Mouse (Mus musculus): ENCODE measurements around the gene Dnajc16.

The Dnajc16 gene

DNA sequence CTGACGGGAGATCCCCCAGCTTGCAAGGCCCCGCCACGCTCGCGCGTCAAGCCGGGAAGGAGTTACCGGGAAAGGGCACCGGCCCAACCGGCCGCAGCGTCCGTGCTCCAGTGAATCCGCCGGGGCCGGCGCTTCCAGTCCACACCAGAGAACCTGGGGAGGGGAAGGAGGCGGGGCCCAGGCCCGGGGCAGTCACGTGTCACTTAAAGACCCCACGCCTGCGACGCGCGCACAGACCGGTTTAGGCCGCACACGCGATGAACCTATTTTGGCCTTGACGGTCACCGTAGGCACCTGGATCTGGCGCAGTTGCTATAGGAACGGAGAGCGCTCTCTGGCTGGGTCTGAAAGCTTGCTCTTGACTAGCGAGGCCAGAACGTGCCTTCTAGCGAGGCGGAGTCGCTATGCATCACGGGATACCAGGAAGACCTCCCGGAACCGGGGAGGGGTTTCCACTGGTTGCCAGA, at the start of gene Dnajc16:
Dnajc16 (minus strand) TSS at position 408 of the 467 bp plus-strand sequence.
- in situ Hi-C loops (cut with MboI, MseI): no loop called here

DNA sequence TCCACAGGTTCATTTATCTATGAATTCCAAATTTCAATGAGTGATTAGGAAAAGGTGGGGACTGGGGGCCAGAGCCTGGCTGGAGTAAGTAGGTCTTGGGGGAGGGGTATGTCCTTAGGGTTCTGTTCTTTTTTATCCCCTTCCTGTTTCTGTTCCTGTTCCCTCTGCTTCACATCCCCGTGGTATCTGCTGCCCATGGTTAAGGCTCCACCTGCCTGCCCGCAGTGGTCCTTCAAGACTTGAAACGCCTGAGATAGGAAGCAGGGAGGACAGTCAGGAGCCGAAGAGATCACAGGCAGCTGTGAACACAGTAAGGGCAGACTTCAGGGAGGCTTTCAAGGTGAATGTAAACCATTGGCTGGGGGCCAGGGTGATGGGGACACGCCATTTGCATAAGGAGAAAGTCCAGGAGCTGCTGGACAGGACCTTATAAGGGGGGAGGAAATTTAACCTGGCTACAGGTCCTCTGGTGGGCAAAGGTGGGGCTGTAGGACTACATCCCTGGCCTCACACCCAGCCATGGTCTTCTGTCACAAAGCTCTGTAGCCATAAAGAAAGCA, 43.9 kb upstream of the Dnajc16 start:
- in situ Hi-C loops (cut with MboI, MseI): no loop called here

DNA sequence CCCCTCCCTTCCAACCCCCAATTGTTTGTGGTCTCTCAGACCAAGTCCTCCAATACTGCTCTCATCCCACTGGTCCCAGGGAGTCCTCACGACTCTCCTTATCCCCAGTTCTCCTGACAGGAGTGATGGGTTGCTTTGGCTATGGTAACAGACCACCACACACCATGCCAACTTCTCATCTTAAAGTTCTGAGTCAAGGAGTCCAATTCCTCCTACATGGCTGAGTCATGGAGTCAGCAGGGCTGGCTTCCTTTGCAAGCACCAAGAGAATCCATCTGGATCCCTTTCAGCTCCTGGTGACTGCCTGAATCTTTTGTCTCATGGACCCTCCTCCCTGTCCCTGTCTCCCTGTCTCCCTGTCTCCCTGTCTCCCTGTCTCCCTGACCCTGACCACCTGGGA, 43.2 kb upstream of the Dnajc16 start:
- in situ Hi-C loops (cut with MboI, MseI): no loop called here

DNA sequence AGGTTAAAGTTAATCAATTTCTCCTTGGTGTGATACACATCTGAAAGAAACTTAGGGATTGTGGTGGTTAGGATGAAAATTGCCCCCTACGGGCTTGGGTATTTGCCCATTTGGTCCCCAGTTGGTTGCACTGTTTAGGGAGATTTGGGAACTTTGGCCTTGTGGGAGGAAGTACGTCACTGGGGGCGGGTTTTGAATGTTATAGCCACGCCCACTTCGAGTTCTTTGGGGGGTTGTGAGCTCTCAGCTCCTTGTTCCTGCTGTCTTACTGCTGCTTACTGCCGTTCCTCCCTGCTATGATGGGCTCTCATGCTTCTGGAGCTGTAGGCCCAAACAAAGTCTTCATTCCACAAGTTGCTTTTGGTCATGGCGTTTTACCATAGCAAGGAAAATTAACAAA, 40.6 kb upstream of the Dnajc16 start:
- in situ Hi-C loops (cut with MboI, MseI): no loop called here

DNA sequence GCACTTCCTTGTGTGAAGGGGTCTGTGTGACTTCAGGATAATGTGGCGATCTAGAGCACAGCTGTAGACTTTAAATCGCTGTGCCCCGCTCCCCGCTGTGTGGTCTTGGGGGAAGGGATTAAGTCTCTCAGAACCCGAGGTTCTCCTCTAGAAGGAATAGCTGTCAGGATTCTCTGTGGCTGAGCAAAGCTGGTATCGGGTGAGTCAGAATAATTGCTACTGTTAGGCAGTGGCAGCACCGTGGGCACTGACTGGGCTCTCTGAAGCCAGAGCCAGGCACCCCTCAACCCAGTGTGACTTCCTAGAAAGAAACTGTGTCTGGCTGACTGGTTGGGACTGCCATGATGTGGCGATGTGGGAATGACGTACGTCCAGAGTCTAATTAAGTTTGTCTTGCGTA, 39.6 kb upstream of the Dnajc16 start:
- in situ Hi-C loops (cut with MboI, MseI): no loop called here

DNA sequence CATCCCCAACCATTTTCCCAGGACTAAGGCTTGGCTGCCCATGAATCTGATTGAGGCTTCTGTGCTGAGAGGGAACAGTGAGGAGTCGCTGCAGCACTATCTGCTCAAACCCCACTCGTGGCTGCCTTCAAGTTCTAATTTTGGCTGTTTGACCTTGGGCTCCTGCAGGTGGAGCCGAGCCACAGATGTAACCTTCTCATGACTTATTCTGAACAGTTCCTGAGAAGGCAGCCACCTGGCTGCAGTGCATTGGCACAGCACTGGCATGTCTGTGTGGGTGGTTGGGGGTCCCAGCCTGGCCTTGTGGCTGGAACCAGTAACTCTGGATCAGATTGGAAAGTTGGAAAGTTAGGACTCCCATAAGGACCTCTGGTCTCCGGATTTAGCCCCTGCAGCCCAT, 37.4 kb upstream of the Dnajc16 start:
- in situ Hi-C loops (cut with MboI, MseI): no loop called here

DNA sequence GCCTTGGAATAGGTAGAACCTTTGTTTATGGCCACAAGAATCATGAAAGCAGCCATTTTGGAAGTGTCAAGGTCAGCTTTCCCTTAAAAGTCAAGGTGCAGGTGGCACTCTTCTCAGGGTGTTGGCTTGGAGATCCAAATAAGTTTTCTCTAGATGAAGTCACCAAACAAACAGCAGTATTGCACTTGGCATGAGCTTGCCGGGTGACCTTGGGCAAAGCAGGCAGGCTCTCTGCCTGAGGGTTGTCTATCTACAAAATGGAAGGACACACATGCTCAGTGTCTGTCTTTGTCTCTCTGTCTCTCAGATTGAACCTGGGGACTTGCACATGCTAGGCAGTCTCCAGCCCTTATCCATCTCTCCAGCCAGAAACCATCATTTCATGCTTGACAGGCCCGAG, 36.7 kb upstream of the Dnajc16 start:
- in situ Hi-C loops (cut with MboI, MseI): no loop called here

DNA sequence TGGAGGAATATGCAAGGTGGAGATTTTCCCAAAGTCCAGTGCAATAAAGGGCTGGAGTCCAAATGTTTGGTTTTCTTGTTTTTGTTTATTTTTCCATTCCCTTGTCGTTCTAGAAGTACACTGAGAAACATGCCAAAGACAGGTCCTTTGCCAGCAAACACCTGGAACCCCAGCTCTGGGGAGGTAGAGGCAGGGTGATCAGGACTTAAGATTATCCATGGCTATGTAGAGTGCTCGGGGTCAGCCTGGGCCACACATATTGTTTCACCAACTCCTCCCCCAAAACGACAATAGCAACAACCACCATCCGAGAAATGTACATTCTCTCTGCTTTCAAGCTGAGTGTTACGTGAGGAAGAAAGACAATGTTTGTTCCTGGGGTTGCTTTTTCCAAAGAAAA, 35.3 kb upstream of the Dnajc16 start, which contains the start of gene Cela2a:
Cela2a (minus strand) TSS at position 101 of the 400 bp plus-strand sequence.
- in situ Hi-C loops (cut with MboI, MseI): no loop called here

DNA sequence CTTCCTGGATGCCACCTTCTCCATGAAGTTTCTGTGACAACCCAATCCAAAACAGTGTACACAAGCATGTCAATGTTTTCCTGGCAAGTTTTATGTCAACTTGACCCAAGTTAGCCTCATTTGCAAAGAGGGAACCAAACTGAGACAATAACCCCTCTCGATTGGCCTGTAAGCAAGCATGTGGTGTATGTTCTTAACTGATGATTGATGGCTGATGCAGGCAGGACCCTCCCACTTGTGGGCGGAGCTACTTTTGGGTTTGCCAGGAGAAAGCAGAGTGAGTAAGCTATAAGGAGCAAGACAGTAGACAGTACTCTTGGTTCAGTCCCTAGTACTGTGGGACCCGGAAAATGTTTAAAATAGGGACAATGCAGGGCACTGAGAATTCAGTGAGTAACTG, 32.2 kb upstream of the Dnajc16 start:
- in situ Hi-C loops (cut with MboI, MseI): no loop called here

DNA sequence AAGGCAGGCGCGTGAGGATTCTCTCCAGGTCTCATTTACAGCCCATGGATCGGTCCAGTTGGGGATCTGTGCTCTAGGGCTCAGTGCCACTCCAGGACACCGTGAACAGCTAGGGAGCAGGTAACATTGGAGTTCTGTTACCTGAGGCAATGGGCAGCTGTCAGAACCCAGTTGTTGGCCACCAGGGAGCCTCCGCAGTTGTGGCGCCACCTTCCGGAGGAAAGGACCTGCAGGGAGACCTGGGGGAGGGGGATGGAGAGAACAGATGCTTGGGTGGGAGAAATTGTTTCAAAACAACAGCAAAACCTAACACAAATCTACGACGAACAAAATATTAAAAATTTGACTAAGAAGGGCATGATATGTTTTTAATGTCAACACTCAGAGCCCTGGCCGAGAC, 31.4 kb upstream of the Dnajc16 start:
- in situ Hi-C loops (cut with MboI, MseI): no loop called here

DNA sequence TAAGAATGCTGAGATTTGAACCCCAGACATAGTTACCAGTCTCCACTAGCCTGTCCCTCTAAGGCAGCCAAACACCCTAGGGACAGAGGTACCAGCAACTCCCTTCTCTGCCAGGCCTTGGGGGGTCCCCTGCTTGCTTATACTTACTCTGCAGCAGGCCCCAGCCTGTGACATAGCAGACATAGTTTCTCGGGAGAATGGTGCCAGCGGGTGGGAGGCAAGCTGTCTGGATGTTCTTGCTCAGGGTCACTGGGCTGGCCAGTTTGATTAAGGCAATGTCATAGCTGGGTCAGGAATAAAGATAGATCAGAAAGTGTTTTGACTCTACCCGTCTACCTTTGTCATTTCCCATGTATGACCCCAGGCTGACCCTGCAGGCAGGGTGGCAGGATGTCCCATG, 30.4 kb upstream of the Dnajc16 start:
- in situ Hi-C loops (cut with MboI, MseI): no loop called here

DNA sequence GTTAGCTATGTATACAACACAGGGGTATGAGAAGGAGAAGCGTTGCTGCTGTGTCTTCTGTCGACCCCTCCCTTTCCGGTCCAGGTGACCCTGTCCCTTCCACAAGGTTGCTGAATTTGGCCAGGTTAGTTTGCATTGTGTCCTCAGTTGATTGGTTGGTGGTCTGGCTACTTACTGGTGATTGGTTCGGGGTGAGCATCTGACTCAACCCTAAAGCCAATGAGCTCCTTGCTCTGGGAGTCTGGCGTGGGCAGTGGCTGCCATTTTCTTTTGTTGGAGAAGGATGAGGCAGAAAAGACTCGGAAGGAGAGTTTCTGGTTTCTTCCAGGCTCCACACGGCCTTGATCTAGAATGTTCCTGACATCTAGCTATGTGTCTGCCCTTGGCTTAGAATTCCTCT, 28.6 kb upstream of the Dnajc16 start:
- in situ Hi-C loops (cut with MboI, MseI): no loop called here

DNA sequence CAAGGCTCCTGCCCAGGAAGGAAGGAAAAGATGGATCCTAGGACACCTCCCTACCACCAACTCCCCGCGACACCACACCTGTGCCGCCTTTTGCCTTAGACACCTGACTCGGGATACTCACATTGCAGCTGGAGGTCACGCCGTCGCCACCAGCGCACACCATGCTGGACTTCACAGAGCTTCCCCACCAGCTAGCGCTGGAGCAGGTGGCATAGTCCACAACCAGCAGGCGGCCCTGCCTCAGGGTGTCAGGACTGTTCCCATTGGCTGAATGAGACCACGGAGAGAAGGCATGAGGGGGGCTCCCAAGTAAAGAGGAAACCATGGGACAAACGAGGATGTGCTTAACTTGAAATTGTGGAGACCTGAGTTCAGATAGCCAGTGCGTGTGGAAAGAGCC, 28.1 kb upstream of the Dnajc16 start:
- in situ Hi-C loops (cut with MboI, MseI): no loop called here

DNA sequence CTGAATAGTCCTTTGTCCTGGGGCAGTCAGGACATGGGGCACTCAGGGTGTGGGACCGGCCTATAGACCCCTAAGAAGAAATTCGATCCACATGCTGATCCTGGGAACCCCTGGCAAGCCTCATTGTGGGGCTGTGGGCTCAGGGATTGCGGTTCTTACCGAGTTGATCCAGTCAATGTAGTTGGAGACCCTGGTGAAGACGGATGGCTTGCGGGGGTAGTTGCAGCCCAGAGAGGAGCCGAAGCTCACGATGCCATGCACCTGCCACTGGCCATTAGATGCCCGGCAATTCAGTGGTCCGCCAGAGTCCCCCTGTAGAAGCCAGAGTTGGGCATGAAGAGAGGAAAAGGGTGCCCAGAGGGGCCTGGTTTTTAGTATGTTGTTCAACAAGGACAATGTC, 27.0 kb upstream of the Dnajc16 start:
- in situ Hi-C loops (cut with MboI, MseI): no loop called here

DNA sequence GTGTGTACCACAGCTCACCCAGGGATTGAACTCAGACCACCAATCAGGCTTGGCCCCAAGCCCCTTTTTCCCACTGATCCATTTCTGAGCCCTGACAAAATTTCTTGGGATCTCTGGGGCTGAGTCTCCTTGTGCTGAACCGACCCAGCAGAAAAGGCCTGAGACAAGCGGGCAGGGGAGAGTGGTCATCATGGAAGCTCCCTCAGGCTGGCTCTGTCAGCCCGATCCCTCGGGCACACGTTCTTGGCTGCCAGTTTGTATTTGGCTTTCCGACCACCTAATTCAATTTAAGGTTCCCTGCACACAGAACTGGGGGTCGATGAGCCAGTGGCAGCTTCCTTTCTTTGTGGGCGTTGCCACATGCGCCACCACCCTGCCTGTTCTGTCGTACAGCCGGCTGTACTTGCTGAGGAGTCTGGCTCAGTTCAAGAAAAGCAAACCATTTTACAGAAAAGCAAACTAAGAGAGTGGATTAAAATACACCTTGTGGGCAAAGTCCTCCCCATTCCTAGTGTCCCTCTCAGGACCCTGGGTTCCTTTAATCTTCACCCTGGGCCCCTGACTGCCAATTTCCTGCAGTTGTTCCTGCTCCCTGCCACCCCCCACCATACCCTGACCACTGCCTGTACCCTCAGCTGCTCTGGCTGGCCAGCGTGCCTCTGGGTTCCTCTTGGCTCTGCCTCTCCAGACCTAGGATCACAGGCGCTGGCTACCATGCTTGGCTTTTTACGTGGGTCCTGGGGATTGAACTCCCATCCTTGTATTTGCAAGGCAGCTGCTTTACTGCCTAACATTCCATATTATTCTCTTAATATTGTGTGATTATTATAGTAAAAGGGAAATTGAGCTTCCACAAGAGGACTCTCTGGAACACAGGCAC, 26.3 kb upstream of the Dnajc16 start:
- in situ Hi-C loops (cut with MboI, MseI): no loop called here

DNA sequence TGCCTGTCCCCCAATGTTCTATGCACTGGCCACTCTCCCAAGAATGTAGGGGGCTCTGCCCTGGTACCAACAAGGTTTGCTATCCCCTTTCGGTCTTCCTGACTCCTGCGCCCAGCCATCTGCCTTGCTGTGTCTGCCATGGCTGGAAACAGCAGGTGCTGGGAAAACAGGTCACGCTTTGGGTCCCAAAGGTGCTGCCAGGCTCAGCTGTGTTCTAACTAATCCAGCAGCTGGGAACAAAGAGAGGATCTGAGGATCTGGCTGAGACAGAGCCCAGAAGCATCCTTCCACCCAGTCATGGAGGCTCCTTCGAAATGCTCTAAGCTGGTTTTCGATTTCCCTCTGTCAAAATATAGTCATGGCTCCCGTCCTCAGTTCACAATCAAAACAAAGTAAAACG, 25.5 kb upstream of the Dnajc16 start:
- in situ Hi-C loops (cut with MboI, MseI): no loop called here

DNA sequence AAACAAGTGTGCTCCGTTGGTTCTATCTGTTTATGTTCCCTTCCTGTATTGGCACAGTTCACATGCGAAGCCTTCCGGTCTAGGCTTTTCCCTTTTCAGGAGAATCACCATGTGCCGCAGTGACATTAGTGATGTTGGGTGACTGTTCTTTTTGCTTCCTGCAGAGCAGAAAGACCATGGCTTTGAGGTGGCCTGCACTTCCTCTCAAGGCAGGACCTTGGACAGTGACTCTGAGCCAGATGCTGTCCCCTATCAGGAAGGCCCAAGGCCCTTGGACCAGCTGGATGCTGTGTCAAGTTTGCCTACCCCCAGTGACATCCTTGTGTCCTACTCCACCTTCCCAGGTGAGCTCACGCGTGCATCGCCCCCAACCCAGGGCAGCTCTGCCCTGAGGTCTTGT, 20.6 kb upstream of the Dnajc16 start:
- in situ Hi-C loops (cut with MboI, MseI): loop anchor here (5.0 kb wide), 1 partner anchor 421 kb away; no protein-coding TSS in a partner anchor

DNA sequence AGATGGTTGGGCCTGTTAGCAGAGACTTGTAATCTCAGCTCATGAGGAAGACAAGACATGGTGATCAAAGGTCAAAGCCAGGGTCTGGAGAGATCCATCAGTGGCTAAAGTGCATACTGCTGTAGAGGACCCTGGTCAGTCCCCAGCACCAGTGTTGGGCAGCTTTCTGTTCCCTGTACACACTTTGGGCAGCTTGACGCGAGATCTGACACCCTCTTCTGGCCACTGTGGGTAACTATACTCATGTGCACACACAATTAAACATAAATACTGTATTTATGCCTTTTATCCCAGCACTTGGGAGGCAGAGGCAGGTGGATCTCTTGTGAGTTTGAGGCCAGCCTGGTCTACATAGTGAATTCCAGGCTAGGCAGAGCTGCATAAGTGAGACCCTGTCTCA, 20.2 kb upstream of the Dnajc16 start:
- in situ Hi-C loops (cut with MboI, MseI): loop anchor here (5.0 kb wide), 1 partner anchor 421 kb away; no protein-coding TSS in a partner anchor

DNA sequence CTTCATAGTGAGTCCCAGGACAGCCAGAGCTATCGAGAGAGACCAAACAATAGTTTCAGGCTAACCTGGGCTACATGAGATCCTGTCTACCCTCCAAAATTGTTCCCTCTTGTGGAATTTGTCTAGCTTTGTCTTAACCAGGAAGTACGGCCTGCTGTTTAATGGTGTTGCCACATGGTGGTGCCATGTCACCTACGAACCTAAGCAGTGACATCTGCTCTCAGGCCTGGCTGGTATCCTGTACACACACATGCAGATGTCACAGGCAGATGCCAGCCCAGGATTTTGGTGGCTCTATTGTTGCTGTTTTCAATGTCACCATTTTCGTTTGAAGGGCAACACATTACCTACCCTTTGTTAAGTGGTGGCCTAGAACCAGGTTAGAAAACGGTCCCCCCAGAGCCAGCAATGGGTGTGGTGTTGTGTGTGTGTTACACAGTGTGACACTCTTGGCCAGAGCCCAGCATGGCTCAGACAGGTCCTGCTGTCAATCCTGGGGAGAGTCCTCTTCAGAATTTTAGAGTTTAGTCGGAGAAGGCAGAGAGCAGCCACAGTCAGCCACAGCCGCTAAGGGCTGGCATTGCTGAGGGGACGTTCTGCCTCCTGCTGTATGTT, 19.2 kb upstream of the Dnajc16 start:
- in situ Hi-C loops (cut with MboI, MseI): loop anchor here (5.0 kb wide), 1 partner anchor 422 kb away; no protein-coding TSS in a partner anchor

DNA sequence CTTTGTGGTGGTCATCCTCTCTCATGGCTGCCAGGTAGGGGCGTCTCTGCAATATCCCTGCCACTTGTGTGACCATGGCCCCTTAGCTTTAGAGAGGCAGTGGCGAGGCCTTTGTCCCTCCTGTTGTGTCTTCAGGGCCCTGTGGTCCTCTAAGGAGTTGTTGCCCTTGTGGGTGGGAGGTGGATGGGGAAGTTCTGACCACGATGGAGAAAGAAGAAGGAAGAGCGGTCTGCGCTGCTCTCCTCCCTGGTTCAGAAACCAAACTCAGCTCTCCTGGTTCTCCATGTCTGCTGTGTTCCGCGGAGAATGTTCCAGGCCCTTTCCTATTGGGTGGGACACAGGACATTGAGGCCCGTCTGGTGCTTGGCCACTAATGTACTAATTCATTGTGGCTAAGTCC, 15.2 kb upstream of the Dnajc16 start:
- in situ Hi-C loops (cut with MboI, MseI): no loop called here

DNA sequence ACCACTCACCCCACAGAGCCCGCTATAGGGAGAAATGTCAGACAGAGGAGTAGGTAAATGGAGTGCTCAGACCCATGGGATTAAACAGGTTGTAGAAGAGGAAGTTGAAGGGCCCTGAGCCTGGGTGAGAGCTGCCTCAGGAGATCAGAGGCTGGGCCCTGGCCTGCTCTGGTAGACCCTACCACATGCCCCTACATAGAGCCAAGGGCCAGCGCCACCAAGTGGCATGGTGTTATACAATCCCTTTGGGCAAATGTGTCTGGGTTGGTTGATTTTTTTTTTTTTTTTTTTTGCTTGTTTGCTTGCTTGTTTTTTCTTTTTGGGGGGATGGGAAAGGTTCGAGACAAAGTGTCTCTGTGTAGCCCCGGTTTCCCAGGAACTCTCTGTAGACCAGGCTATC, 13.4 kb upstream of the Dnajc16 start:
- in situ Hi-C loops (cut with MboI, MseI): no loop called here

DNA sequence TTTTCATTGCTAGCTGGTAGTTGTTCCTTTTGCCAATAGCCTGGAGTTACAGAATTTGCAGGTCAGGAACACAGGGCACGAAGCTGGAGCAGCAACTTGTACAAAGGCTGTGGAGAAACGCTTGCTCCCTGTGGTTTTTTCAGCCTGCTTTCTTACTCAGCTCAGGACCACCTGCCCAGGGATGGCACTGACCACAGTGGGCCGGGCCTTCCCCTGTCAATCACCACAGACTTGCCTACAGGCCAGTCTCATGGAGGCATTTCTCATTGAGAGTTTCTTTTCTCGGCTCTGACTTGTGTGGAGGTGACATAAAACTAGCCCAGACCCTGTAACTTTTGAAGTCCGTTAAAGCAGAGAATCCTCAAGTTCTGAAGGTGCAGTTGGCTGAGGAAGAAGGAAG, 6.8 kb upstream of the Dnajc16 start:
- in situ Hi-C loops (cut with MboI, MseI): no loop called here

DNA sequence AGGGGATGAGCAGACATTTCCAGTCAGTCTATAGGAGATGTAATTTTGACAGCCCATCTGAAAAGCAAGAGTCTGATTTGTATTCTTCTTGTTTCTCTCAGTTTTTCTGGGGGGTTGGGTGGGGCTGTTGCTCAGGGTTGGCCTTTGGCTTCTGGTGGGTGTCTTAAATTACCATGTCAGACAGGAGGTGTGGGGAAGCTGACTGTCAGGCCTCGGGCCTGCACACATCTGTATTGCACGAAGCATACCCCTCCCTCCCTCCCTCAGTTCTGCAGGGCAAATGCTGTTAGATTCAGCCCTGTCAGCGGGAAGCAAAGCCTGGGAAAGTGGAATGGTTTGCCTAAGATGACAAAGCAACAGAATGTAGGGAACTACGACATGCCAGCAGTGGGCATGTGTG, 6.2 kb upstream of the Dnajc16 start:
- in situ Hi-C loops (cut with MboI, MseI): no loop called here

All from T-helper 2 cell (primary cell).